Mouse (Mus musculus): Measurements from ENCODE around the gene Hist1h2bb.
"Not testable (repeated sequence)": the region's sequence is repeated elsewhere in the genome, so short reads cannot be mapped to it uniquely, and the experiment has no call there.

Hist1h2bb gene

DNA sequence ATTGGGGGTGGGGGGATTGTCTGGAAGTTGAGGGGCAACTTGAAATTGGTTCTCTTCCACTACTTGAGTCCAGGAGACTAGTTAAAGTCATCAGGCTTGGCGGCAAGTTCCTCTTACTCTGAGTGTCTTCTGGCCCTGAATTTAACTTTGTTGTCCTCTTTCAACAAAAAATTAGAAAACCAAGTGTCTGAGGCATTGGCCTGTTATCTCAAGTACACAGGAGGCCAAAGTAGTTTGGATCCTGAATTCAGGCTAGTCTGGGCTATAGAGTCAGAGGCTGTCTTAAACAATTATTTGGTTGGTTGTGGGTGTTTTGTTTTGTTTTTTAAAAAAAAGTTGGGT is 18.6 kb downstream of the Hist1h2bb start:
- no peak for DNase-seq (ENCODE audit: low spot score)

DNA sequence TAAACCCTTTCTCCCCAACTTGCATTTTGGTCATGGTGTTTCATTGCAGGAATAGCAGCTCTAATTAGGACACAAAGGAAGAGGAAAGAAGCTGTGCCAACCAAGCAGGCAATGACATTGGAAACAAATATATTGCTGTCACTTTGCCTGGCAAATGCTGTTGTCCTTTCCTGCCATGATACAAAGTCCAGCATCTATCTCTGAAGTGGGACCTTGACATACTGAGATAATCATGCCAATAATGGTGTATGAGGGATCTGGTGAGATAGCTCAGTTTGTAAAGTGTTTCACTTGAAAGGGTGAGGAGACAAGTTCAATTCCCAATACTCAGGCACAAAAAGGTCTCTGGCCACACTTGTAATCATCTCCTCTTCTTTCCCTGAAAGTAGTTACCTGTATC is 20.2 kb downstream of the Hist1h2bb start:
- no peak for DNase-seq (ENCODE audit: low spot score)

DNA sequence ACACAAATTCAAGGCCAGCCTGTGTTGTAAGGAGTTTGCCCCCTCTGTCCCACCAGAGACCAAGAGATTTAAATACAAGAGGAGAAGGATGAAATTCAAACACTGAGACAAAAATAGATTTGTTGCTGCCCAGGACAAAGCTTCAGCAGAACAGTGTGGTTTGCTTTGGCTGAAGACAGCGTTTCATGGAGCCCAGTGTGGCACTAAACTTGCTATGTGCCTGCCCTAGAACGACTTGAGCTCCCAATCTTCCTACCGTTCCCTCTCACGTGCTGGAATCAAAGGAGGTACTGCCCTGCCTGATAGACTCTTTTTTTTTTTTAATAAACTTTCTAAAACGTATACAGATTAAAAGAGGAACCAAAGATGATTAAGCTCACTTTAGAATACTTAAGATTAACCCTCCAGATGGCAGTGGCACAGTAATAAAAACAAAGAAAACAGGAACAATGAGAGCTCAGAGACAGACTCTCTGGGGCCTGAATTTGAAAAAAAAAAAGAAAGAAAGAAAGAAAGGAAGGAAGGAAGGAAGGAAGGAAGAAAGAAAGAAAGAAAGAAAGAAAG is 22.4 kb downstream of the Hist1h2bb start:
- no peak for DNase-seq (ENCODE audit: low spot score)

DNA sequence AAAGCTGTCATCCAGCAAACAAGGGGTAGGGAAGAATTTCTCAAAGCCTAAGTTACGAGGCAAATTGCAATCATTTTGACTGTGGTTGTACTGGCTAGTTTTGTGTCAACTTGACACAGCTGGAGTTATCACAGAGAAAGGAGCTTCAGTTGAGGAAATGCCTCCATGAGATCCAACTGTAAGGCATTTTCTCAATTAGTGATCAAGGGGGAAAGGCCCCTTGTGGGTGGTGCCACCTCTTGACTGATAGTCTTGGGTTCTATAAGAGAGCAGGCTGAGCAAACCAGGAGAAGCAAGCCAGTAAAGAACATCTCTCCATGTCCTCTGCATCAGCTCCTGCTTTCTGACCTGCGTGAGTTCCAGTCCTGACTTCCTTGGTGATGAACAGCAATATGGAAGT is 23.1 kb downstream of the Hist1h2bb start, which contains the start of gene Trim38:
TSS of gene Trim38 (plus strand) at position 301 of the 400 bp plus-strand sequence.
- DNase-seq (ENCODE audit: low spot score), result not testable (repeated sequence)

DNA sequence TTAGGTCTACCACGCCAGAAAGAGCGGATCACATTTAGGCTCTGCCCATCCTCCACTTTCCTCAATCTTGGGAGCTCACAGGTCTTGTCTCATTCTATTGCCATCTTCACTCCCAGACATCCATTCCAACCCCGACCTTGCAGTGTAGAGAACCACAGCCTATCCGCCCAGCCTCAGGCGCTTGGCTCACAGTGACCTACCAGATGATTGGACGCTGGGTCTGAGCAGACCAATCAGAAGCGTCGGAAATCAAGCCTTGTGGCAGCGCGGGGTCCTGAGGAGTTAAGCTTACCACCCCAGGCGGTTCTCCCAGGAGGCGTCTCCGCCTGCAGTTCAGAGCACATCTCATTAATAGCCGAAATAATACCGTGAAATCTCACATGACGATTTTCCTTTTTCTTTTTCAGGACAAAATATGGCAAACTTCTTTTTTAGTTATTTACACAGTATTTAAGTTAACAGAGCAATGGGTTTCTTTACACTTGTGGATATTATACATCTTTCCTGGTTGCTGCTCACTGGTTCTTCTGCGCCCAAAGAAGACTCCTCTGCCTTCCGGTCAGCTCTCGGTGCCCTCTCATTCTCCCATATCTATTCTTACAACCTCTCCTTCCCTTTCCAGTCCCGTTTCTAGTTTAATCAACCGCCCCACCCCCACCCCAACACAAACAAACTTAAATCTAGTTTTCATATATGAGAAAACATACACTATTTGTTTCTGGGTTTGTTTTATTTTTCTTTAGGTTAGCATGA is 26.2 kb downstream of the Hist1h2bb start:
- DNase-seq (ENCODE audit: low spot score), result no peak

DNA sequence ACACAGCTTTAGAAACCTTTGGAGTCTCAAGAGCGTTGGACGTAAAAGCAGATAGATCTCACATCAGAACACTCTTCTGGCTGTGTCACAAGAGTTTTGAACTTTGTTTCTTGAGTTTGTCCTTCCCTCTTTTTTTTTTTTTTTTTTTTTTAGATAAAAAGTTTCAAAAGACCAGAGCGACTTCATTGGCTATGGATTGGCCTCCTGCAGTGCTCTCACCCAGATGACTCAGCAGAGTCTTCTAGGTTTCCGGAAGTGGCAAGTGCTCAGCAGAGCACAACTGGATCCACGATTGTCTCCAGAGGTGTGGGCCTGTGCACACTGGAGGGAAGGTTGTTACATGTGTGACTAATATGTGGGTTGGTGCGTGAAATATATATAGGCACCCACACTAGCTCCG is 31.8 kb downstream of the Hist1h2bb start:
- DNase-seq (ENCODE audit: low spot score), result no peak

DNA sequence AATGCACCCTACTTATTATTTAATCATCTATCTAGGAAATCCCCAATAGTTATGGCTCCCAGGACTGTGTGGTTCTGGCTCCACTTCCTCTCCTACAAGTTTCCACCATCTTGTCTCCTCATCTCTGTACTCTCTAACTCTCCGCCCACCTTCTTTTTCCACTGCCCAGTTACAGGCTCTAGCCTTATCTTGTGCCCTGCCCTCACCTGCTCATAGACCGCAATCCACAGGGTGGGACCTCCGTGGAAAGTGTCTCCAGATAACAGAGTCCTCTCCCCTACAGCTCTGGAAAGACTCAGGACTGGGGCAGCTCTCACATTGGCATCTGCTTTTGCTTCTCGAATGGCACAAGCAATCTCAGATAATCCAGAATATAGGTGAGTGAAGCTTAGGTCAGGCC is 32.5 kb downstream of the Hist1h2bb start:
- DNase-seq (ENCODE audit: low spot score), result no peak

DNA sequence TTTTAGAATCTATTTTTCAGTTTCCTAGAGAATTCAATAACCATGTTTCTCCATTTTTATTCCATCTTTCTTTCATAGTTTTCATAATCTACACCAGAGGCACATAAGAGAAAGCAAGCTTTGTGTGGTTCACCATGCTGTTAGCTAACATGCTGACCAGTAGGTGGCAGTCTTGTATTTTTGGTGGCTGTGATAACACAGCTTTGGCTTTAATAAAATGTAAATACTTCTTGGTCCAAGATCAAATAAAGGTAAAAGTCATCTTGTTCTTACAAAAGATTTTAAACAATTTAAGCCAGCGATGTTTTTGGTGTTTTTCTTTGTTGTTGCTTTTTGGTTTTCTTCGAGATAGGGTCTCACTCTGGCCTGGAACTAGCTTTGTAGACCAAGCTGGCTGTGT is 46.0 kb downstream of the Hist1h2bb start:
- peak; percentile 30 for DNase-seq (ENCODE audit: low spot score)
